Mouse (Mus musculus) thymus, adult 2 months (tissue): ENCODE results near the gene Ndufs8. TPM values are rescaled to one million over a fixed set of nuclear protein-coding genes. Genes with fewer than 3 reads are reported as not detected.

Experiments used
- DNase-seq: peaks from one replicate; pipeline ENCODE4 v3.0.0; 2021
- H3K27ac ChIP-seq: fragments of 200-500 bp; 2 replicates; pipeline ENCODE4 v1.5.1; 2012; ENCODE audit warnings: low read length, control low read depth; ENCODE audit not compliant: control insufficient read depth, insufficient read depth
- H3K27me3 ChIP-seq: fragments of 200-500 bp; 2 replicates; pipeline ENCODE4 v1.6.1; 2012; ENCODE audit warnings: mild to moderate bottlenecking, low read length, moderate library complexity, mixed read lengths; ENCODE audit not compliant: control insufficient read depth, insufficient read depth
- H3K36me3 ChIP-seq: fragments of 200-500 bp; 2 replicates; pipeline ENCODE4 v1.6.1; 2012; ENCODE audit warnings: mild to moderate bottlenecking, low read length, moderate library complexity; ENCODE audit not compliant: control insufficient read depth, insufficient read depth
- H3K4me1 ChIP-seq: fragments of 200-500 bp; replicated peaks from 2 replicates; pipeline ENCODE4 v1.6.1; 2012; ENCODE audit warnings: low read length; ENCODE audit not compliant: control insufficient read depth, insufficient read depth
- H3K4me3 ChIP-seq: fragments of 200-500 bp; 2 replicates; pipeline ENCODE4 v1.5.1; 2012; ENCODE audit warnings: mild to moderate bottlenecking, low read length, control low read depth, moderate library complexity; ENCODE audit not compliant: control insufficient read depth, insufficient read depth
- CTCF ChIP-seq: fragments of 200-500 bp; IDR thresholded peaks from 2 replicates; pipeline ENCODE4 v1.5.1; 2012; ENCODE audit warnings: mild to moderate bottlenecking, control low read depth, low read length, moderate library complexity, borderline replicate concordance; ENCODE audit not compliant: control insufficient read depth, poor library complexity, insufficient read depth; ENCODE audit errors: extremely low read depth
- POLR2A ChIP-seq: fragments of 200-500 bp; IDR thresholded peaks from 2 replicates; pipeline ENCODE4 v1.6.1; 2012; ENCODE audit warnings: mild to moderate bottlenecking, low read length, control low read depth, moderate library complexity; ENCODE audit not compliant: control insufficient read depth, poor library complexity, insufficient read depth; ENCODE audit errors: extremely low read depth
- WGBS: fragments of 180-500 bp; shearing (Covaris S2); methylation state at CpG from one replicate; pipeline ENCODE4 v1.1.7; 2018; 5-methylcytosine and 5-hydroxymethylcytosine counted together
- polyA plus RNA-seq: library from polyadenylated mRNA; depleted of rRNA; stranded (reverse); fragments of >200 nt; gene quantifications from 2 replicates; pipeline ENCODE4 v1.2.3, GENCODE M21; 2012

Ndufs8 gene
- polyA plus RNA-seq, 1 experiment = 340 TPM

DNA sequence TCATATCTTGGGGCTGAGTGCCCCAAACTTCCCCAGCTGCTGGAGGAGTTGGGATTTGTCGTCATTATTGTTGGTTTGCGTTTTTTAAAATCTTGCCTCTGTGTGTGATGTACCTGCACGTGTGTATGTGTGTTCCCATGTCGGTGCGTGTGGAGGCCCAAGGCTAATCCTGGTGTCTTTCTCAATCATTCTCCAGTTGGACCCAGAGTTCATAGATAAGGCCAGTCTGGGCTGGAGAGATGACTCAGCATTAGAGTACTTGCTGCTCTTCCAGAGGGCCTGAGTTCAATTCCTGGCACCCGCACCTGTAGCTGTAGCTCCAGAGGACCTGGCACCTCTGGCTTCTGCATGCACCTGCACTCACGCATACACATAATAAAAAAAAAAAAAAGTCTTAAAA lies 12.3 kb upstream of the Ndufs8 start:
- Histone ChIP-seq H3K36me3 (no peaks in the 10 kb centered on the region), H3K4me3 (no peak overlapping the region), H3K4me1 (peaks cover 28% of the 10 kb centered on the region), H3K27me3 (no peaks in the 10 kb centered on the region), H3K27ac (no peak overlapping the region)
- TF ChIP-seq CTCF (no peak), POLR2A (no peak)
- no peak for DNase-seq
- 96% methylated on average over 7 of the region's 7 CpGs for WGBS

DNA sequence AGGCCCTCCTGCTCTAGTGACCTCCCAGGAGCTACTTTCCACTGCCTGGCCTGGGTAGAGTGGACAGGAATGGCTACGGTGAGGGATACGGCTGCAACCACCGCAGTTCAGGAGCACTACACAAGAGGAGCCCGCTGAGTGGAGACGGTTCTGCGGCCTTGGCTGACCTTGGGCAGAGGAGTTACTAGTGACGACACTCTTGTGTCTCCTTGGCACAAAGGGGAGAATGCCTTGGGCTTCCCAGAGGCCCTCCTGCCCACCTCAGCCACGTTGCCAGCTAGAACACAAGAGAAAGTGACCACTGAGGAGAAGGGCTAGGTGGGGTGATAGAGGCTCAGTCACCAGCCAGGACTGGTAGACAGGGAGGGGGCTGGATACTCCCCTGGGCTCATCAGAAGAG lies 11.6 kb upstream of the Ndufs8 start:
- Histone ChIP-seq H3K4me1 (peaks cover 22% of the 10 kb centered on the region), H3K27ac (no peak overlapping the region), H3K27me3 (no peaks in the 10 kb centered on the region), H3K4me3 (no peak overlapping the region), H3K36me3 (no peaks in the 10 kb centered on the region)
- no peak for DNase-seq
- no peak for TF ChIP-seq POLR2A
- TF ChIP-seq CTCF = no peak
- WGBS = 92% methylated on average over 8 of the region's 8 CpGs

DNA sequence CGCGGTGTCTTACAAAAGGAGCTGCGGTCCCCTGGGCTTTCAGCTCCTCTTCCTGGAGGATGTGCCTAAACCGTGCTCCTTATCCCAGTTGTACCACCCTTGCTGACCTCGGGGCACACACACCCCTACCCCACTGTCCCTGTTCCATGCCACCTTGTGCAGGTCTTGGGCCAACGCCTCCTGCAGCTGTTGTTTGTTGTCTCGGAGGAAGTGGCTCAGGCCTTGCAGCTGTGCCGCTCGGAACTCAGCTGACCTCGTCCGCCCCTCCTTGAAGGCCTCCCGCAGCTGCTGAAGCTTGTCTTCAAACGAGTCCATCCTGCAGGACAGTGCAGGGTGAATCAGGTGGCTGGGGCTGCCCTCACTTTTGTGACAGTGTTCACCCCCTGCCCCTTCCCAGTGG lies 11.0 kb upstream of the Ndufs8 start:
- no peaks in the 10 kb centered on the region for H3K27me3 ChIP-seq
- peak overlapping the region; percentile 22; the same call in 1 of the 2 replicates for H3K27ac ChIP-seq
- no peaks in the 10 kb centered on the region for H3K36me3 ChIP-seq
- TF ChIP-seq POLR2A (no peak), CTCF (no peak)
- peaks cover 20% of the 10 kb centered on the region for H3K4me1 ChIP-seq
- no peak overlapping the region for H3K4me3 ChIP-seq
- no peak for DNase-seq
- 39% methylated on average over 13 of the region's 13 CpGs for WGBS

DNA sequence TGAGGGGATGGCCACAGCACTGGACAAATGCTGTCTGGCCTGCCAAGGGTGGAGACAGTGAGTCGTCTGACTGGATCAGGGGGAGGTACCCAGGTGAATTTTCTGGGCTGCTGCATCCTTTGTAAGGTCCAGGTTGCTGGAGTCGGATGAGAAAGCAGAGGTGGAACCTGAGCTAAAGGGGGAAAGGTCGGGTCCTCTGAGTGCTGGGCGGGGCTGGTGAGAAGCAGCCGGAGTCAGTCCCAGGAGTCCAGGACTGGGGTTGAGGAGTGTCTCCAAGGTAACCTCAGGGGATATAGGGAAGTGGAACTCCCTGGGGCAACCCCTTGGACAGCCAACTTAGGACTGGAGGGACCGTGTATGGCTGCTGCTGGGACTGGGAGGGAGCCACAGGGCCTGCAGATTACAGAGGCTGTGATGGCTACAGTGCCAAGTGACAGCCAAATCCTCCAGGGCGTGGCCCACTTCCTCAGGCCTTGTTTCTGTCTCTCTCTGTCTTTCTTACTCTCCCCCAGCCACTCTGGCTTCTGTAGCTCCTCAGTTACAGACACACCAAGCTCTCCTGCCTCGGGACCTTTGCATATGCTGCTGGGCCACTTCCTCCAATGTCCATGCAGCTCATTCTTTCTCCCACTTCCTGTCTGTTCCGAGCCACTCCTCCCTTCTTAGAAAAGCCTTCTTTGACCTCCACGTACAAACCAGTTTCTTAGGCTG lies 10.2 kb upstream of the Ndufs8 start:
- 66% methylated on average over 10 of the region's 10 CpGs for WGBS
- no peak for TF ChIP-seq POLR2A
- TF ChIP-seq CTCF = no peak
- DNase-seq = no peak
- Histone ChIP-seq H3K27ac (peak overlapping the region; percentile 22; the same call in 1 of the 2 replicates), H3K4me3 (no peak overlapping the region), H3K36me3 (no peaks in the 10 kb centered on the region), H3K4me1 (peaks cover 20% of the 10 kb centered on the region), H3K27me3 (no peaks in the 10 kb centered on the region)

DNA sequence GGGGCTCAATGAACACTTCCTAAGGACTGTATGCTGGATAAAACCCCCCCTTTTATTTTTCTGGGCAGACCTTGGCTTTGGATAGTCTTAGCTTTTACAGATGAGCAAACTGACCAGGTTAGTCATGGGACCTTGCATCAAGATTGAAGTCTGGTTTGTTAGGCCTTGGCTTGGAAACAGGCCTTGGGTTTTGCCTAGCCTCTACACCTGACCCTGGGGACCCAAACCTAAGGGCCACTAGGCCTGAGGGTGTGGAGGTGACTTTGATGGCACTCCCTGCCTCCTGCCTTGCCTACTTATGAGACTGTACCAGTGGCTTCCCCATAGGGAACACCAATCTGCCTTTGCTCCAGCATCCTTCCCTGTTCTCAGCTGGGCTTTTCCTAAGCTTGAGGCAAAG lies 7.4 kb upstream of the Ndufs8 start:
- Histone ChIP-seq H3K4me1 (peaks cover 20% of the 10 kb centered on the region), H3K27me3 (no peaks in the 10 kb centered on the region), H3K4me3 (no peak overlapping the region), H3K36me3 (no peaks in the 10 kb centered on the region), H3K27ac (no peak overlapping the region)
- DNase-seq = no peak
- TF ChIP-seq POLR2A (no peak), CTCF (no peak)

DNA sequence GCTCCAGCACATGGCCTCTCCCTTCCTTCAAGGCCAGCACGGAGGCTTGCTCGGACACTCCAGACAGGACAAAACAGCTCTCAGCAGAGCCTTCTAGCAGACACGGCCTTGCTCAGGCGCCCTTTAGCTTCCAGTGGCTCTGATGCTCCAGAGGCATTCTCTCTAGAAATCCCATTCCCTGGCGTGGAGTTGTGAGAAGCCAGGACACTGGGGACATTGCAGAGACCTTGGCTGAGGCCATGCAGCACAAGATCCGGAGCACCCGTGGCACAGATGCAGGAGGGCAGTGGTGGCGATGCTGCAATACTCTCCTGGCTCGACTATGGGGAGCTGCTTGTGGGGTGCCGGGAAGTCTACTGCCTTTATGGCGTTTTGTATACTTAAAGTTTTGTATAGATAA lies 4.2 kb upstream of the Ndufs8 start:
- WGBS = 94% methylated on average over 11 of the region's 11 CpGs
- TF ChIP-seq CTCF = no peak
- no peak for TF ChIP-seq POLR2A
- Histone ChIP-seq H3K36me3 (no peaks in the 10 kb centered on the region), H3K27me3 (no peaks in the 10 kb centered on the region), H3K4me1 (peaks cover 13% of the 10 kb centered on the region), H3K4me3 (no peak overlapping the region), H3K27ac (no peak overlapping the region)
- no peak for DNase-seq

DNA sequence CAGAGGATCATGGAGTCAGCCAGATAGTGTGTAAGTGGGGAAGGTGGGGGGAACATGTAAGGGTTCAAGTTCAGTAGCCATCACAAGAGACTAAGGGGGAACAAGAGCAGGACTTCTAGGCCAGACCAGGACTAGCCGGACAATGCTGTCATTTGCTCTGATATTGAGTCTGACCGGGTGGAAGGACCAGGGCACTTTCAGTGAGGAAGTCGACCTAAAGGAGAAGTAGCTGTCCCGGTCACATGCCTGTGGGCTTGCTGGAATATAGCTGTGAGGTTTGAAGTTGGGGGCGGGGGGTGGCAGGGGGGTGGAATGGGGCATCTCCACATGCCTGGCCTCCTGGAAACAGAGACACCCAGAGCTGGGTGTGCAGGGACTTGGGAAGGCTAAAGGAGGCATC lies 2.0 kb upstream of the Ndufs8 start:
- WGBS = 65% methylated on average over 5 of the region's 5 CpGs

More for the DNA sequence above, 2.0 kb upstream of the Ndufs8 start:
- H3K36me3 ChIP-seq = no peaks in the 10 kb centered on the region
- no peak for TF ChIP-seq POLR2A
- TF ChIP-seq CTCF = no peak
- H3K4me3 ChIP-seq = no peak overlapping the region
- no peak overlapping the region for H3K27ac ChIP-seq
- no peaks in the 10 kb centered on the region for H3K27me3 ChIP-seq
- no peak for DNase-seq
- peaks cover 17% of the 10 kb centered on the region for H3K4me1 ChIP-seq
